Mouse (Mus musculus): ENCODE data around the gene Iqsec1.

Gene Iqsec1

DNA sequence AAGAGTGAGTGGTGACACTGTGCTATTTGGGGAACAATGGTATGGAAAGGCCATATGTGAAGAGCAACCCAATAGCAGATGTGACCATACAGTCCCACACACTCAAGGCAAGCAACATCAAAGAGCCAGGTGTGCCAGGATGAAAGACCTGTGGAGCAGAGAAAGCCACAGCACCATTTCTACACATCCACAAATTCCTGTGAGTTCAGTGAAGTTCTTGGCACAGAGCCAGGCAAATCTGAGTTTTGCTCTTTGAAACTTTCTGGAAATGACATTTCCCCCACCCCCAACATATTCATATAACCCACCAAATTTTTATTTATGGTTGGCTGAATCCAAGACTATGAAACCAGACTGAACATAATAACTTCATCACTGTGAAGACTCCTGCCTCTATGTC lies 183.8 kb downstream of the Iqsec1 start:
- H3K4me3 ChIP-seq (replicated peaks; ENCODE audit: low read length): no peak overlapping the region
- peaks cover 16% of the 10 kb centered on the region for H3K4me1 ChIP-seq (replicated peaks; ENCODE audit: low read depth, low read length)
- 0 out of 2 replicates have a peak, but pooled peaks cover 1% of the 10 kb centered on the region for H3K27me3 ChIP-seq (ENCODE audit: insufficient read depth, low read length)
- no peaks in the 10 kb centered on the region for H3K9me3 ChIP-seq (ENCODE audit: low read length)
- no peak for TF ChIP-seq POU5F1 (IDR thresholded peaks at IDR 0.05; ENCODE audit: borderline replicate concordance, low read length)
- TF ChIP-seq NANOG (IDR thresholded peaks at IDR 0.05; ENCODE audit: borderline replicate concordance, low read length): no peak
- no peak for TF ChIP-seq CTCF (conservative IDR thresholded peaks at IDR 0.05; ENCODE audit: low read length)
- no peaks in the 10 kb centered on the region for H3K36me3 ChIP-seq (ENCODE audit: insufficient read depth, low read length)

DNA sequence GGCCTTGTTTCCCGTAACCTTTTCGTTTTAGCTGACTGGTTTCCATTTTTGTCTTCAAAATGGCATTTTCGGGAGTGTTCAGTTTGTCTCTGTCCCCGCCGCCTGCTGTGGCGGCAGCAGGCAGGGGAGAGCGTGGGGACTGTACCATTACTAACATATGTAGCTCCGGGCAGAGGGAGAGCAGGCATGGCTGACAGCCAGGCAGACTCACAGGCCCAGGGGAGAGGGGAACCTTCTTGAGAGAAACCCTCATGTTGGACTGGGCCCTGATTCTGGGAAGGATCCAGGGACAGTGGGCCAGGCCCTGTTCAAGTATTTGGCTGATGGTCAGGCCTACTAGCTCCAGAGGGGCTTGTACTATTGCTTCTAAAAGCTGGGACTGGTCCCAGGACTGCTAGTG lies 185.9 kb downstream of the Iqsec1 start:
- Histone ChIP-seq H3K27me3 (ENCODE audit: insufficient read depth, low read length) (no peaks in the 10 kb centered on the region), H3K4me3 (replicated peaks; ENCODE audit: low read length) (no peak overlapping the region), H3K4me1 (replicated peaks; ENCODE audit: low read depth, low read length) (peaks cover 6% of the 10 kb centered on the region; the same call in 1 of the 2 replicates), H3K36me3 (ENCODE audit: insufficient read depth, low read length) (no peaks in the 10 kb centered on the region), H3K9me3 (ENCODE audit: low read length) (no peaks in the 10 kb centered on the region)
- no peak for TF ChIP-seq CTCF (conservative IDR thresholded peaks at IDR 0.05; ENCODE audit: low read length)
- TF ChIP-seq NANOG (IDR thresholded peaks at IDR 0.05; ENCODE audit: borderline replicate concordance, low read length): no peak
- TF ChIP-seq POU5F1 (IDR thresholded peaks at IDR 0.05; ENCODE audit: borderline replicate concordance, low read length): no peak

DNA sequence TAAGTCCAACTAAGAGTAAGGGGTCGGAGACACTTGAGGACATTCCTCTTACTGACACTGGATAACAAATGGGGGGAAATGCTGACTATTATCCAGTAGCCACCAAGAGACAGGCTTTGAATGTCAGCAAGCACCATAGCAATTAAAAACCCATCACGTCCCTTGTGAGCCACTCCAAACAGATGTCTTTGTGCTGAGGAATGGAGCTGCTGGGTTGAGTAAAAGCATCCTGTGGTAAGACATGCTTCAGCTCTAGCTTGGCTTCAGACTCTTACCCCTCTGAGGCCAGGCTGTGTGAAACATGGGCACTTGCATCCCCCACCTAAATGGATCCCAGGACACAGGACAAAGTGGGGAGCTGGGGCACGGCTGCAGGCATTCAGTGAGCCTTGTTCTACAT lies 186.4 kb downstream of the Iqsec1 start:
- no peak for TF ChIP-seq POU5F1 (IDR thresholded peaks at IDR 0.05; ENCODE audit: borderline replicate concordance, low read length)
- TF ChIP-seq NANOG (IDR thresholded peaks at IDR 0.05; ENCODE audit: borderline replicate concordance, low read length): no peak
- TF ChIP-seq CTCF (conservative IDR thresholded peaks at IDR 0.05; ENCODE audit: low read length): no peak
- Histone ChIP-seq H3K9me3 (ENCODE audit: low read length) (no peaks in the 10 kb centered on the region), H3K27me3 (ENCODE audit: insufficient read depth, low read length) (no peaks in the 10 kb centered on the region), H3K36me3 (ENCODE audit: insufficient read depth, low read length) (no peaks in the 10 kb centered on the region), H3K4me1 (replicated peaks; ENCODE audit: low read depth, low read length) (peaks cover 6% of the 10 kb centered on the region; the same call in 1 of the 2 replicates), H3K4me3 (replicated peaks; ENCODE audit: low read length) (no peak overlapping the region)

DNA sequence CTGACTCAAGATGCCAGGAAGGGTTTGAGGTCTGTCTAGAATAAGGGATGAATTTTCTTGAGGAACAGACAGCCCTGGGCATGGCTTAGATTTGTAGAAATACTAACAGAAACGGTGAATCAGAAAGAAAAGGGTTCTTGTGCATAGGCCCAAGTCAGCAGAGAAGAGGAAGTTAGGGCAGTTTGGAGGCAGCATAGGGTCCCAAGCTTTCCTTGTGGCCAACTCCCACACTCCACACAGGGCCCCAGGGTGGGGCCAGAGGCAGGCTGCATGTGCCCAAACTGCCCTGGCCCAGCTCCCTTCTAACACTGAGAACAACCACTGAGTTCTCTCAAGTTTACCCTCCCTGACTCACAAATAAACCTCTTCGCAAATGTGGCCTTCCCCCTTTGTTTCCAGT lies 187.7 kb downstream of the Iqsec1 start:
- TF ChIP-seq NANOG (IDR thresholded peaks at IDR 0.05; ENCODE audit: borderline replicate concordance, low read length) (no peak), CTCF (conservative IDR thresholded peaks at IDR 0.05; ENCODE audit: low read length) (no peak), POU5F1 (IDR thresholded peaks at IDR 0.05; ENCODE audit: borderline replicate concordance, low read length) (no peak)
- no peaks in the 10 kb centered on the region for H3K9me3 ChIP-seq (ENCODE audit: low read length)
- peaks cover 6% of the 10 kb centered on the region; the same call in 1 of the 2 replicates for H3K4me1 ChIP-seq (replicated peaks; ENCODE audit: low read depth, low read length)
- H3K27me3 ChIP-seq (ENCODE audit: insufficient read depth, low read length): no peaks in the 10 kb centered on the region
- H3K36me3 ChIP-seq (ENCODE audit: insufficient read depth, low read length): no peaks in the 10 kb centered on the region
- no peak overlapping the region for H3K4me3 ChIP-seq (replicated peaks; ENCODE audit: low read length)

DNA sequence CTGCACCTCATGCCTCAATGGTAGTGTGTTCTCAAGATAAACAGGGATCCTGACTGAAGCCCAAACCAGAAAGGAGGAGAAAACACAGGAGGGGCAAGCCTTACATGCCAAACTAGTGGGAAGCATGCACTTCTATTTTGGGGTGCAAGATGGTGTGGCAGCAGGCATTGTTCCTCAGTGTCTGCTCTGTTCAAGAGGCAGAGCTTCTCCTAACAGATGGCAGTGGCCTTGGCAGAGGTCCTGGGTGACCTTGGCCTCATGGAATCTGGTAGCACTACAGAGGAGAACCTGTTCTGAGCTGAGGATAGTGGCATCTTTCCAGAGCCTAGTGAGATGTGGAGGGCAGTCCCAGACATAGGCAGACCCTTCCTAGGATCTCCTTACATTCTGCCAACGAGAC lies 189.4 kb downstream of the Iqsec1 start:
- peaks cover 6% of the 10 kb centered on the region; the same call in 1 of the 2 replicates for H3K4me1 ChIP-seq (replicated peaks; ENCODE audit: low read depth, low read length)
- no peaks in the 10 kb centered on the region for H3K27me3 ChIP-seq (ENCODE audit: insufficient read depth, low read length)
- TF ChIP-seq NANOG (IDR thresholded peaks at IDR 0.05; ENCODE audit: borderline replicate concordance, low read length) (no peak), CTCF (conservative IDR thresholded peaks at IDR 0.05; ENCODE audit: low read length) (no peak), POU5F1 (IDR thresholded peaks at IDR 0.05; ENCODE audit: borderline replicate concordance, low read length) (no peak)
- H3K4me3 ChIP-seq (replicated peaks; ENCODE audit: low read length): no peak overlapping the region
- H3K9me3 ChIP-seq (ENCODE audit: low read length): no peaks in the 10 kb centered on the region
- H3K36me3 ChIP-seq (ENCODE audit: insufficient read depth, low read length): no peaks in the 10 kb centered on the region

DNA sequence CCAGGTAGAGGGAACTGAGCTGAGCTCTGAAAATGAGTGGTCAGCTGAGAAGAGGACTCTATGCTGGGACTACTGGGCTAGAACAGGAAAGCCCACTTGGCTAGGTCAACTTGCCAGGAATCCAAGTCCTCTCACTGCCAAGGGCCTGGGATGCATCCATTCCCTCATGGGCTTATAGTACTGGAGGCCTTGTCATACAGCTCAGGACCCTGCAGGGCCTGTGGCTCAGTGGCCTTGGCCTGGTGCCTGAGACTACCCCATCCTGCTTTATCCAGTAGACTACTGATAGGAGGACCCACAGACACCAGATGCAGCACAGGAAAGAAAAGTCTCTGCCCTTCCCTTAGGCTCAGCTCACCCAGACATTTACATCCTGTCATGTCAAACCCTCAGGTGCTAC lies 190.3 kb downstream of the Iqsec1 start:
- Histone ChIP-seq H3K36me3 (ENCODE audit: insufficient read depth, low read length) (no peaks in the 10 kb centered on the region), H3K4me3 (replicated peaks; ENCODE audit: low read length) (no peak overlapping the region), H3K4me1 (replicated peaks; ENCODE audit: low read depth, low read length) (peaks cover 6% of the 10 kb centered on the region; the same call in 1 of the 2 replicates), H3K27me3 (ENCODE audit: insufficient read depth, low read length) (no peaks in the 10 kb centered on the region), H3K9me3 (ENCODE audit: low read length) (no peaks in the 10 kb centered on the region)
- TF ChIP-seq POU5F1 (IDR thresholded peaks at IDR 0.05; ENCODE audit: borderline replicate concordance, low read length) (no peak), NANOG (IDR thresholded peaks at IDR 0.05; ENCODE audit: borderline replicate concordance, low read length) (no peak), CTCF (conservative IDR thresholded peaks at IDR 0.05; ENCODE audit: low read length) (no peak)

DNA sequence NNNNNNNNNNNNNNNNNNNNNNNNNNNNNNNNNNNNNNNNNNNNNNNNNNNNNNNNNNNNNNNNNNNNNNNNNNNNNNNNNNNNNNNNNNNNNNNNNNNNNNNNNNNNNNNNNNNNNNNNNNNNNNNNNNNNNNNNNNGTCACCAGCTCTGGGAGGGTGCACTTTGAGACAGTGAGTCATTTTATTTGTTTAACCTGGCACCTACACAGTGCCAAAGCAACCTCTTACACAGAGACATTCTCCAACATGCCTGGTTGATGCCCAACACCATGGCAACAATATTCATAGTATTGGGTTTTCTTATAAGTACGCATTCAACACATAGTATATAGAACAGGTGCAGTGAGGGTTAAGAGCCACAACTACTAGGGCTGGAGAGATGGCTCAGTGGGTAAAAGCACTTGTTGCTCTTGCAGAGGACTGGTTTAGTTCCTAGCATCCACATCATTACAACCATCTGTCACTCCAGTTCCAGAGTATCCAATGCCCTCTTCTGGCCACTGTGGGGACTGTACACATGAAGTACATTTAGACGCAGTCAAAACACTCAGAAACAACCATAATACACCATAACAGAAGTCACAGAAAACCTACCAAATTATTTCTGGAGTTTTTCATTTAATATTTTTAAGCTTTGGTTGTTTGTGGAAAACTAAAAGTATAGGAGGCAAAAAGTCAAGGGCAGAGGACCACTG lies 191.4 kb downstream of the Iqsec1 start:
- Histone ChIP-seq H3K4me1 (replicated peaks; ENCODE audit: low read depth, low read length) (no peaks in the 10 kb centered on the region), H3K36me3 (ENCODE audit: insufficient read depth, low read length) (no peaks in the 10 kb centered on the region), H3K9me3 (ENCODE audit: low read length) (no peaks in the 10 kb centered on the region), H3K27me3 (ENCODE audit: insufficient read depth, low read length) (no peaks in the 10 kb centered on the region), H3K4me3 (replicated peaks; ENCODE audit: low read length) (no peak overlapping the region)
- TF ChIP-seq POU5F1 (IDR thresholded peaks at IDR 0.05; ENCODE audit: borderline replicate concordance, low read length): no peak
- TF ChIP-seq CTCF (conservative IDR thresholded peaks at IDR 0.05; ENCODE audit: low read length): 0 out of 2 replicates have a peak, but pooled peaks have one; percentile 12

DNA sequence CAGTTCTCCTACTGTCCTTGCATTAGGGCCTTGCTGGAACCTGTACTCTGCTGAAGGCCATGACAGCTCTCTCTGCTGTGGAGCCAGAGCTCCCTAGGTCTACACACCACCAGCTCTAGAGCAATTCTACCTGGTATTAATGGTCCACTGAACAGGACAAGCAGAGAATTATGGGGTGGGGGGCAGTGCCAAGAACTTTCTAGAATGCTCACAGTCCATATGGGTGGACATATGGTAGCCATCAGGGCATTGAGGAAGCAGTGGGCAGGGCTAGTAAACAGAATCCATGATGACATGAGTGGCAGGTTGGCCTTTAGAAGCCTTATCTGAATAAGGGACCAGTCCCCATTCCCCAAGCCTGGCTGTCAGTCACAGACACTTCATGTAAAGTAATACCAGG lies 197.6 kb downstream of the Iqsec1 start:
- Histone ChIP-seq H3K4me1 (replicated peaks; ENCODE audit: low read depth, low read length) (no peaks in the 10 kb centered on the region), H3K27me3 (ENCODE audit: insufficient read depth, low read length) (no peaks in the 10 kb centered on the region), H3K9me3 (ENCODE audit: low read length) (no peaks in the 10 kb centered on the region), H3K36me3 (ENCODE audit: insufficient read depth, low read length) (no peaks in the 10 kb centered on the region), H3K4me3 (replicated peaks; ENCODE audit: low read length) (no peak overlapping the region)
- TF ChIP-seq CTCF (conservative IDR thresholded peaks at IDR 0.05; ENCODE audit: low read length) (no peak), POU5F1 (IDR thresholded peaks at IDR 0.05; ENCODE audit: borderline replicate concordance, low read length) (no peak), NANOG (IDR thresholded peaks at IDR 0.05; ENCODE audit: borderline replicate concordance, low read length) (no peak)

DNA sequence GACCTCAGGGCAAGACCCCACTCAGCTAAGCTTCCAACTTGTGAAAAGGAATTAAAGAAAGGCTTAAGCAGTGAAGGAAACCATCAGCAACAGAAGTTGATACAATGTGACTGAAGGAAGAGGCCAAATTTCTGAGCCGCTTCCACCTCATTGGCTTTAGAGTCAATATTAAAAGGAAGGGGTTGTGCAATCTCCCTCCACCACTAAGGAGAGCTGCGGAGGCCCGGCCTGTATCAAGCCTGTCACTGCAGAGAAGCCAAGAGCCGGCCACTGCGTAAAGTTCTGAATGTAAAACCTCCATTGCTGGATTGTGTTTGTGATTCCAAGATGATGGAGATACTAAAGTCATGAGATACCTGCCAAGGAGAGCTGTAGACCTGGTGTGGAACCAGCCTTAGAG lies 199.0 kb downstream of the Iqsec1 start:
- TF ChIP-seq CTCF (conservative IDR thresholded peaks at IDR 0.05; ENCODE audit: low read length): no peak
- TF ChIP-seq NANOG (IDR thresholded peaks at IDR 0.05; ENCODE audit: borderline replicate concordance, low read length): no peak
- no peak for TF ChIP-seq POU5F1 (IDR thresholded peaks at IDR 0.05; ENCODE audit: borderline replicate concordance, low read length)
- Histone ChIP-seq H3K27me3 (ENCODE audit: insufficient read depth, low read length) (no peaks in the 10 kb centered on the region; the same call in 1 of the 2 replicates), H3K36me3 (ENCODE audit: insufficient read depth, low read length) (no peaks in the 10 kb centered on the region), H3K9me3 (ENCODE audit: low read length) (no peaks in the 10 kb centered on the region), H3K4me1 (replicated peaks; ENCODE audit: low read depth, low read length) (no peaks in the 10 kb centered on the region), H3K4me3 (replicated peaks; ENCODE audit: low read length) (no peak overlapping the region)
